Mouse (Mus musculus) lung, postnatal 25 days (tissue): ENCODE measurements at regions not wholly inside any gene's neighbourhood (a gene's known extent, or its start where the extent isn't known, plus 50 kb on each side); places are given as distances from the start of the nearest gene placed in this dataset.

ENCODE experiments used
- DNase-seq: peaks from one replicate; pipeline ENCODE4 v3.0.0; 2022; ENCODE audit warnings: low spot score

DNA sequence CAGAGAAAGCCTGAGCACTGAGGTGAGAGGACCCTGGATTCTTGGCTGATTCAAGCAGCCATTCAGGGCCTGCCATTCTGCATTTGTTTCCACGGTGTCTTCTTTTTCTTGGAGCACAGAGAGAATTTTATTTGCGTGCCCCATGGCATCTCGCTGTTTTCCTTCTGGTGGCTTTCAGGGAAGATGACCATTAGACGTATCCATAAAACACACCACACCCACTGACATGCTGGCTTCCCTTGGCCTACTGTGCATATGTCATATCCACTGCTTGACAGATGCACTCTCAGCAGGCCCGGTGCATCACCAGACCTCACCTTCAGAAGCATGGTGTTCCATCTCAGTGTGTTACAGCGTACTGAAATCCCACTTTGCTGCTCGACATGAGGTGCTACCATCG, 131.0 kb upstream of the Cnr1 start:
- no peak for DNase-seq

DNA sequence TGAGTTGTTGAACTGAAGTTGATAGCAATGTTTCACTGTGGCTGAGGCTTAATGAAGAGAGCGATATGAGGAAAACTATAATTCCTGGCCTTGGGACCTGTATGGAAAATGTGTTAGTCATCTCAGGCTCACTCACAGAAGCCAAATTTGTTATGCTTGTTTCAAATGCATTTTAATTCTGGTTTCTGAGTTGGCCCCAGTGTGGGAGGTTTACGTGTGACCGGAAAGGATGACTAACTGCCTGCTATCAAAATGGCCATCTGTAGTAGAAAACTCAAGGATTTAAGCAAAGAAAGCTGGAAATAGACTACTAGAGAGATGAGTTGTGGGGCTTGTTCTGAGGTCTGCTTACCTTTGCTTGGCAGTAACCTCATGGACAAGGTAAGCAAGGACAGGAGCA, 128.9 kb upstream of the Cnr1 start:
- no peak for DNase-seq

DNA sequence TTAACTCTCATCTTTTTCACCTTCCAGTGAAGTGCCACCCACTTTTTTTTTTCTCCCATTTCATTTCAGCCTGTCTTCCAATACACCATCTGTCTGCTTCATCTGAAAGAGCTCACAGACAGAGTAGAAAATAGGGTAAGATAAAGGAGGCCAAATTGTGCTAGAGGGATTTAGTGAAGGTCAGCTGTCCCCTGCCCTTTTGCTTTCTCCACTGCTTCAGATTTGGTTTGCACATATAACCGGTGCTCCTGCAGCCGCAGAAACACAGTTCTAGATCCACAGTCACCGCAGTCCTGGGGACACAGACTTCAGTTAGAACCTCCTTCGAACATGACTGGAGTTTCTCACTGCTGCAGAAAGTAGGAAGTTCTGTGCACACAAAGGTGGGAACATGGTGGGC, 126.4 kb upstream of the Cnr1 start:
- DNase-seq: no peak

DNA sequence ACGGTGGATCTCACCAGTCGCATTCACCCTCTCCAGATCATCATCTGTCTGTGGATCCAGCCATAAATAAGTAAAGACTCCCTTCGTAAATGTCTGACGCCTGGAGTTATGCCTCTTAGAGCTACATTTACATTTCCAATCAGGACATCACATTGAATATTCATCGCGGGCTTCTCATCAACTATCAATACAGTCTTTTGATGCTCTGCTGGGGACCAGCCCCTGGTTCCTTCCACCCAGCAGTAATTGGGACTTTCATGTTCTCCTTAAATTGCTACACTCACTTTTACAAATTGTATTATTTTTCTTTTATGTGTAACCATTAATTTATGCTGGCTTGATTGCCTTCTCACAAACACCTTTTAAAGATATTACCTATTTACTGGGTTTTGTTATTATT, 125.7 kb upstream of the Cnr1 start:
- DNase-seq: no peak

DNA sequence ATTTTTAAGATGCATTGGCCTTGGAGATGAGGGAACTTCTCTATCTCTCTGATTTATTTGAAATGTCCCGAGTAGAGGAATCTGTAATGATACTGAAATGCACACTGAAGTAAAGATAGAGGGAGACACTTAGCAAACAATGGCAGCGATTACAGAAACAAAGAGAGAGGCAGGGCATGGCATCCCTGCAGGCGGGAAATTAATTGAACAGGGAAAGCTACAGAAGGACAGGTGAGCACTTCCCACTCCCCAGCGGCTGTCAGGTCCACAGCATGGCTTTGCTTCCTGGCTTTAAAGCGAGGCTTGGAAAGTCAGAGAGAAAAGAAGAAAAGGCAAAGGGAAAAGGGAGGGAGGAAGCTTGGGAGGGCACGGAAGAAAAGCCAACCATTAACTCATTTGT, 125.3 kb upstream of the Cnr1 start:
- DNase-seq: no peak

DNA sequence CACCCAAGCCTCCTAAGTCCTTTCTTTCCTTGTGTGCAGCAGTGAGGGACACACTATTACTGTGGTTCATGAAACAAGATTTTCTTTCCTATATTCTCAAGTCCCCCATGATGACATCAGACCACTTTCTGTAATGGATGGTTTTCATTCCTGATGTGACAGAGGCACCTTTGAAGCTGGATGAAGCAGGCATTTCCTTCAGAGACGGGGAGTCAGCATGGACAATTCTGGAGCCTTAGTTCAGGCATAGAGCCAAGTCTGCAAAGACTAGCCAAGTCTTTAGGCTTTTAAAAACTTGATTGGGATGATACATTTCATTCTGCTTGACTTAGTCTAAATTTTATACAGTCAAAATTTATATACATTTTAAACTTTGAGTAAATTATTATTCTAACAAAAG, 124.6 kb upstream of the Cnr1 start:
- no peak for DNase-seq

DNA sequence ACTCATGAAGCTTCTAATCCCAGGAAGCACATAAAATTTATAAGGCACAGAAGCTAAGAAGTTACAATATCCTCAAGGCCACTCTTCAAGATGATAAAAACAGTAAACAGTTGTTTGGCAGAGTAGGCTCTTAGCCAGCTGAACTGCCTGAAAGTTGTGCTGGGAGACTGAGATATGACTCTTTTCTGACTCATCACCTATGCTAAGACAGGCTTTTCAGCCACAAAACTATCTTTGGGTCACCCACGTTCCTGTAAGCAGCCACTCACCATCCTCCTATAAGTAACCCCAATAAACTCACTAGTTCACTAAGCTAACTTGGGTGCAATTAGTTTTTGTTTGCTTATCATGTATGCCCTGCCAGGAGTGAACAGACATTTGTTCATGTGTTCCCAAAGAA, 112.1 kb upstream of the Cnr1 start:
- DNase-seq: no peak

DNA sequence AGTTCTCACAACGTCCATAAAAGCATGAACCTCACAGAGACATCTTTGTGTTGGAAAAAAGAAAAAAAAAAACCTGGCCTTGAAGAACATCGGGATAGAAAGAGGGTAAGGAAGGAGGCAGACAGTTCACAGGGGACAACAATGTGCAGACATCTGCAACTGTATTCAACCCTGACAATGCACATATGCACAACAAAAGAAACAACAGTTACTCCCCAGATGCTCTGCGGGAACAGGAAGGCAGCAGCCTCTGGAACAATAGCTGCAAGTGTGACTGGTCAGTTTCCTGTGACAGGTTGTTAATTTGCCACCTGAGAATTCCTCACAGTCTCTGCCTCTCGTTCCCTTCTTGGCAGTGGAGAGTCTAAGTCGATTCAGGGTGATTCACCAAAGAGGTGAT, 100.5 kb upstream of the Cnr1 start:
- DNase-seq: no peak

DNA sequence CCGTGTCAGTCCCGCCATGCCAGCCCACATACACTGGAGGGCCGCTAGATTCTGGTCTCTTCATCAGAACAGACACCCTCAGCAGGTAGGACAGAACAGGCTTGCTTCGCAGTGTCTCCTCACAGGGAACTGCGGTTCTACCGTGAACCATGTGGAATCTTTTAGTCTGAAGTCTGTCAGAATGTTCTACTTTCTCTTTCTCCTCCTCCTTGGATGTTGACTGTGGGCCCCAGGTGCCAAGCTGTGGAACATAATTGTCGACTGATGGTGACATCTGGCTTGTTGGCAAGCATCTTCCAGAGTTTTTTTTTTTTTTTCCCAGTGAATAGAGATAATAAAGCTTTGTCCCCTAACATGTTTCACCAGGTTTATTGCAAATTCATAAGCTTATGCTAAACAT, 91.3 kb upstream of the Cnr1 start:
- DNase-seq: no peak

DNA sequence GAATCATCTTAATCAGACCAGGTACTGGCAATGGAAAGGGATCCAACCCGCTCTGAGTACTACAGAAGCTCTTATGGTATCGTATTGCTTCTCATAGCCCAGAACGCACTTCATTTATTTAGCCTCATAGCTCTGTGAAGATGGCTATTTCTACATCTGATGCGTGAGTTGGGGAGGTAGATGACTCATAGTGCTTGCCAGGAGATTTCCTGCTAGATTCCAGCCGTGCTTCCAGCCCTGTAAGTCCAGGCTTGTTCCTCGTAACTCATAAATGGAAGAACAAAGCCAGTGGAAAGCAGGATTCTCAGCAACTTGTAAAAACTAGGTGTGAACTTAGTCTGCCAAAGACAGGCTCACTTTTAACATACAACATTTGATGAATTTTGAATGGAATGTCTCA, 86.0 kb upstream of the Cnr1 start:
- DNase-seq: no peak

DNA sequence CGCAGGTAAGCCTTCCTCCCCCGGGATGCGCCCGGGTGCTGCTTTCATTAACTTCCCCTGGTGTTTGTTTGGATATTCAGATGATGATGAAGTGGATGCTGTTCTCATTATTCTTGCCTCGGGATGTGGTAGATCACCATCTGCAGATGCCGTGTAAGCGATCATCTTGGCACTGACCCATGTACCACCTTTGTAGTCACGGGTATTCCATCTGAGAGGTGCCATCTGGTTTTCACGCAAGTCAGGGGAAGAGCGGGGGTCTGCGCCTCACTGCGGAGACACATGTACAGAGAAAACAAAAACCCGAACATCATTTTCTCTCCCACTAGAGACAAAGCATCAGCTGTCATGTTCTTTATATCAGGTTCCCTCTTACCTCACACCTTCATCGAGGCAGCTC, 84.3 kb upstream of the Cnr1 start:
- no peak for DNase-seq

DNA sequence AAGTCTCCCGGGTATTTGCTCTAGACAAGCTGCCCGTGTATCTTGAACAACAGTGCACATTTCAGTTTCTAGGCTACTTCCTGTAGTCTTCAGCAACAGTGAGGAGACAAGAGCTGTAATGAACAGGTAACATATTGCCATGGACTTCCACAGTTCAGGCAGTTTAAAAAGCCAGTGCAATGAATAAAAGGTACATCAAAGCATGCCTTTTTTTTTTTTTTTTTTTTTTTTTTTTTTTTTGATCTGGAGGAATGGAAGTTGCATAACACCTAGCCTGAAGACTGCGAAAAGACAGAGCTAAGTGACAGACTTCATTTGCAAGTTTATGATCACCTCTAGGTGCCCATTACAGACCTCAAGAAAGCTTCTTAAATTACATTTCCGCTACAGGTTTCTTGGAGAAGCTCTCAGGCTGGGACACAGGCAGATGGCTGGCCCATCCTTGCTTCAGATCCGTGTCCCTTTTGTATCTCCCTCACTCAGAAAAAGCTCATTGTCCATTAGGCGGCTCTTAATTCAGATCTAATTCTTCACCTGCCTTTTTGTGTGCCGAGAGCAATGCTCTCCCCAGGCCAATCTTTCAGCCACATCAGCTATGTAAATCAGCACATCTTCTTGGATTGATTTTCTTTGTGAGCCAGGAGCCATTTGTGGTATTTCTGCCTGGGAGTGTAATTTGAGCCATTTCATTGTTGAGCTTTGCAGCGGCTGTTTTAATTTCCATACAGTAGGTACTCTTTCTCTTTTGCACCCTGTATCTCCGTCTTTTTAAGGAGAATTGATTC, 78.6 kb upstream of the Cnr1 start:
- DNase-seq: no peak

DNA sequence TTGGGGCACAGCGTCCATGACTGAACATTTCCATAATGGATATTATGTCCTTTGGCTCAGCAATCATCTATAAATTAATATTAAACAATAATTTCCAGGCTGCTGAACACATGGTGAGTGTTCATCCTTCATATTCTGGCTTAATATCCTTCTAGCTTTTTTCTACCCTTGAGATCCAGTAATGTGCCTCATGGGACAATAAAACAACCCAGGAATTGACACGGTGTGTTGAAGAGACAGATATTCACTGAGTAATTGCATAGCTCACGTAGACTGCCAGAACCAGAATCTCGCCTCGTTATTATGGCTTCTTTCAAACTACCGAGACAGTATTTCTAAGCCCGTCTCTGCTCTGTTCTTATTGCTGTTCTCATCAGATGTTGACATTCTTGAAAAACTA, 74.1 kb upstream of the Cnr1 start:
- no peak for DNase-seq

DNA sequence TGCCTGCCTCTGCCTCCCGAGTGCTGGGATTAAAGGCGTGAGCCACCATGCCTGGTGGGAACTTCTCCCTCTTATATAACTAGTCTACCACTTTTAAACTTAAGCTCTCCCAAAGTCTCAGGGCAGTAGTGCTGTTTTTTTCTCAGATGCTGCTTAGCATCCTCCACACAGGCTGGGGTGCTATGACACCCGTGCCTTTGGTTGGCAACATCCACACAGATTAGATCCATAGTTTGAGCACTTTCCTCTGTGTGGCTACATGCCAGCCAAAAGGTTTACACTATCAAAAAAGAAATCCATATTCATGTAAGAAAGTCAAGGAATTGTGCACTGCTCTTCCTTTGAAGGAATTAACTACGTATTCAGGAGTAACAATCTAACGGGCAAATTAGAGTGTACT, 72.1 kb upstream of the Cnr1 start:
- no peak for DNase-seq

DNA sequence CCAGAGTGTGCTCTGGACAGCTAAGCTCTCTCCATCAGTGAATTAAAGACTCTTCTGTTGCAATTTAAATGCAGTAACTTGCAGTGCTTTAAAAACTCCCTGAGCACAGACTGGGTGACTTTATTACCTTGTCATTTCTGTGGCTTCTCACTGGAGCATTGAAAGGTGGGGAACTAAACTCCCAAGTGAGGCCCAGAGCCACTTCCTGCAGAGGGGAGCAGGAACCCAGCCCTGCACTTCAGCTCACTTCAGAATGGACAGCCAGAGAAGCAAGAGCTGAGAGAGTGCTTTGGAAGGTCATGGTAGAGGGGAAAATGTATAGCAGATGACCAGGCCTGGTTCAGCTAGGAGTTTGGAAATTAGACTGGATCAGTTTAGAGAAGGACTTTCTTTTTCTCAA, 69.3 kb upstream of the Cnr1 start:
- DNase-seq: no peak

DNA sequence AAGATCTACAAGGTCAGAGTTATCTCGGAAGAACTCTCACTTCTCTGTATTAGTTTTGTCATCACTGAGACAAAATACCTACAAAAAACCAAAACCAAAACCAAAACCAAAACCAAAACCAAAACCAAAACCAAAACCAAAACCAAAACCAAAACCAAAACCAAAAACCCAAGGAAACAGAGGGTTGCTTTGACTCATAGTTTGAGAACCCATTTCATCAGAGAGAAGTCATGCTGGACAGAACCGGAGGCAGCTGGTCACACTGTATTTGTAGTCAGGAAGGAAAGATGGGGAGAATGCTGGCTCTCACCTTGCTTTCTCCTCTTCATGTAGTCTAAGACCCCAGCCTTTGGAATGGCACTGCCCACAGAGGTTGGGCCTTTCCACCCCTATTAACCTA, 57.3 kb upstream of the Cnr1 start:
- DNase-seq: no peak

DNA sequence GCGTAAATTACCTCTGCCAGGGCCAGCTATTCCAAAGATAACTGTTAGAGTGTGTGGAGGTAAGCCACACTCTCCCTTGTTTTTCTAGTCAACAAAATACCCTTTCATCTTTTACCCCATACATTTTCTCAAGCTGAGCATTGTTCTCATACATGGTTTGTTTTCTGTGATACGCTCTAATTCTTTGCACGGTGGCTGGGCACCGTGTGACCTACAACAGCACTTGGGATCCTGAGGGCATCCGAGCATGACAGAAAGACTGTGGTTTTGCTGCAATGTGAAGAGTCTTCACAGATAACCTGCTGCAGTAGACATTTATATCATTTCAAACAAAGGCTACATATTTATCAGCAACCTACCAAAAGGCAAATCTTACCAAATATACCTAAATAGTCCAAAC, 55.1 kb upstream of the Cnr1 start:
- no peak for DNase-seq
